Mouse (Mus musculus) granulocyte monocyte progenitor cell, adult 5-6 weeks (primary cell): ENCODE data around the gene Smndc1. TPM values are rescaled to one million over a fixed set of nuclear protein-coding genes. Genes with fewer than 3 reads are reported as not detected.
A peak's percentile ranks its signal among the peaks of the same experiment; 100 is the strongest.

Source experiments
- ATAC-seq: replicated peaks from 2 replicates; pipeline ENCODE4 v1.8.0; 2016; ENCODE audit warnings: mild to moderate bottlenecking, moderate TSS enrichment, inconsistent platforms; ENCODE audit not compliant: poor library complexity, severe bottlenecking
- total RNA-seq, 2 experiments: library from RNA; stranded (forward) in 1 of 2; stranded (reverse) in 1 of 2; fragments of 200-712, 200-1000 nt in 1 of 2; fragments of >200 nt in 1 of 2; fragmentation: Nextera tagmentation in 1 of 2; gene quantifications; 2 replicates each; pipeline ENCODE4 v1.2.3; 2014 to 2017

Smndc1 gene
- 47.7 and 54.6 TPM in 2 replicates for total RNA-seq (2014; fragmentation: Nextera tagmentation)
- 31.1 and 33.4 TPM in 2 replicates for total RNA-seq (2017)

GRCm38 (mm10) chr19:53390495-53391007, at the start of gene Smndc1:
TSS of gene Smndc1 (minus strand) at chr19:53390578.
- ATAC-seq: peak; percentile 89

DNA sequence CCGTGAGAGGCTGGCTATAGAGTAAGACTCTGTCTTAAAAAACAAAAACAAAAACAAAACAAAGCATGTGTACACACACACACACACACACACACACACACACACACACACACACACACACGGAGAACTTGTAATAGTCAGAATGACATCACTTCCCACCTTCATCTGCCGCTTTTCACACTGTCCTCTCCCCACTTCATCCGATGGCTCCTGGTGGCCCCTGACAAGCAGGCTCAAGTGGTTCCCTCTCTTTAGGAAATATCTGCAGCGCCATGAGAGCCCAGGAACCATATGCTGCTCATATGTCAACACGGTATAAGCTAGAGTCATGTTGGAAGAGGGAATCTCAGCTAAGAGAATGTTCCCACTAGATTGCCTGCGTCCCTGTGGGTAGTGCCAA, 49.0 kb upstream of the Smndc1 start:
- ATAC-seq: no peak

DNA sequence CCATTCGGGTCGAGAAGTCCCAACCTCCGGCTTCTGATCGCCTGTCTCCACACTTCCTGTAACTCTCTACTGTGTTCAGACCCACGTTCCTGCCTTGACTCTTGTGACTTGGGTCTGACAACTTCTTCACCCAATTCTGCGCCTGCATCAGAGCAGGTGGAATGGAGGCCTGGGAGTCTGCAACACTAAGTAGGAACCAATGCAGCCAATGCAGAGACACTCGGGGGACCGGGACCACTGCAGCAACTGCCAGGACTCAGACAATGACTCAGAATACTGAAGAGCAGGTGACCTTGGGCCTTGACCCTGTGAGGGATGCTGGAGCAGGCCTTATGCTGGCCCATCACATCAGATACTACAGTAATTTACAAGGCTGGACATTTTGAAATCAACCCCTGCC, 47.6 kb upstream of the Smndc1 start:
- ATAC-seq: no peak

DNA sequence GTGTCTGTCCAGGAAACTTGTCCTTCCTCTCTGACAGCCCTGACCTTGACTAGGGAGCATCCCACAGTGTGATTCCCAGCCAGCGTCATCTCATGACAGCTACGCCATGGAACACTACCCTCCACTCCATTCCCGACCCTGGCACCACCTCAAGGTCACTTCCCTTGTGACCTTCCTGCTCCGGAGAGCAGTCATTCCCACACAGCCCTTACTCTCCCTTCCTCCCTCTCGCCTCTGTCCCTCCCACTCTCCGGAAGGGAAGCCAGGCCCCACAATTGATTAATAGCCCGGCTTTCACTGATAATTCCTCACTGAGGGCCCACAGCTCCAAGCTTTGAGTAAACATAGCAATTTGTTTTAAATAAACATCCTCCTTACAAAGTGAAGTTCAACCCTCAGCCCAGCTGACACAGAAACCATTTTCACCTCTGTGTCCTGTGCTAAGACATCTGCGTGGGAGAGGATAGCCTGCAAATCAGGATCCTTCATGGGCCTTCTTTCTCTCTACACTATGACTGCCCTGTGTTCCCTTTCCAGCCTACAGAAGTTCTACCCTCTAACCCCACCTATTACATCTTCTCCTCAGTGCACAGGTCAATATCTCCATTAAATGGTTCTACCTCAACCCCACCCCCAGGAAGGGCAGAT, 47.1 kb upstream of the Smndc1 start:
- ATAC-seq: no peak

DNA sequence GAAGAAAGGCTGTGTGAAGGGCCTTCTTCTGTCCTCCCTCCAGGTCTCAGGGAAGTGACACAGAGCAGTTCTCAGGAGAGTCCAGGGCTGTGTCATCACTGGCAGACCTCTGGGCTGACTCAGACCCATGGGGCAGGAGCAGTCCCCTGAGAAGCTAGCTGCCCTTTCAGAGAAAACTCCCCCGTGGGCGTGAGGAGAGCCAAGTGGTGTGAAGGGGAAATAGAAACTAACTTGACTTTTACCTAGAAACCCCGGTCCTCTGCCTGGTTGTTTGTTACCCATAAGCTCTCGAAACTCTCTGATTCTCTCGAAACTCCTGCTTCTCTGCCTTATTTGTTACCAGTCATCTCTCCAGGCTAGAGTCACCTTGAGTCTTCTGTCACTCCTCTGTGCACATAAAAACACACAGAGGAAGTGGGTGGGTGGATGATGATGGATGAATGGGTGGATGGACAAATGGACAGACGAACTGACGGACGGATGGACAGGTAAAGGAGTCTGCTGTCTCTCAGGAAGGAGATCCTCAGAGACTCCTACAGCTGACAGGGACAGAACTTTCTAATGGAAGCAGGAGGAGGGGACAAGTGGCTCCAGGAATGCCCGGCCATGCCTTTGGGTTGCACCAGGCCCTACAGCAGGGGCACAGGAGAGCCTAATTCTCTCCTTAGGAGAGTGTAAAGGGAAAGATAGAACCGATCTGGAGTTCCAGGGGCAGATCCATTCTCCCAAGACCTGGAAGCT, 43.7 kb upstream of the Smndc1 start:
- ATAC-seq: peak; percentile 31; the same call in 1 of the 2 replicates

DNA sequence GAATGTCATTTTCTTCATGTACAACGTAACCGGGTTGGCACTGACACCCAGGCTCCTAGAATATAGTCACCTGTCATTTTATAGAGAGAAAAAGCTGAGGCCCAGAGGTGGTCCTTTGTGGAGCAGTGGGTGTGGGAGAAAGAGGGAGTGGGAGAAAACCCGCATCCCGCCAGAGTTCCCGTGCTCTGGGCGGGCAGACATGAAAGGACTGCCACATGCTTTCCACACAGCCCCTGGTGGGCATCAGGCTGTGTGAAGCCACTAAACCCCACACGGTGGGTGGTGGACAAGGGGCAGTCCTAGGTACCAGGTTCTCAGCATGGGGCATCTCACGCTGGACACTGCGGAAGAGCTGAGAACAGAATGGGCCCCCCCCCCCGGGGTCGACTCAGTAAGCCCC, 40.6 kb upstream of the Smndc1 start:
- ATAC-seq: no peak

GRCm38 (mm10) chr19:53430356-53430755, 40.0 kb upstream of the Smndc1 start:
- ATAC-seq: no peak

DNA sequence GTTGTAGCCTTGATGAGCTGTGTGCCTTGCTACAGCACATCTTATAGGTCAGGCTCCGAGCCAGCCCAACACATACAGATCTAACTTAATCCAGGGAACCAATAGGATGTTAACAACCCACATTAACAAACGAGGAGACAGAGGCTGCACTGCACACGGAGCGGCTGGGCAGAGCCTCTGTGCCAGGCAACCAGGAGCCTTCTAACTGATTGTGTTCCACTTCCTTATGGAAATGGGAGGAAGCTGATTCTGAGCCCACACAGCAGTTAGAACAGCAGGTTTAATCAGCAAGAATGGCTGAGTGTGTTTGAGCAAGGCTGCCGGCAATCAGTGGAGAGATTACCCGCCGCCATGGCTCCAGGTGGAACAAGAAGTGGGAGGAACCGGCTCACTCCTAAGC, 37.4 kb upstream of the Smndc1 start:
- no peak for ATAC-seq

DNA sequence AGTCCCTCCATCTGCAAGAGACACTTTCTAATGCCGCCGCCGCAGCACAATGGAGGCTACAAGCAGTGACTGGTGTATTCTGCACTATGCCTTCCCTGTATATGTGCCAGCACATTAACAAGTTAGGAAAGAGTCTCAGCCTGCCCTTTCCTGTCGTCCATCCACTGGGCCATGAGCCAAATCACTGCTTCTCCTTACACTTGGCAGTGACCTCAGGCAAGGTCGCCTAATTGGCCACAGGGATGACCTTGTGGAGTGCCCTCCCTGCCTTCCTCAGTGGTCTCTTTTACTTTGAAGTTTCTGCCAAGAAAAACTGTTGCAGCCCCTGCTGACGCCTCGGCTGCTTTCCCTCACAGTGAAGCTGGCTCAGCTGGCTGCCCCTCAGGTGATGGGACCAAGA, 37.0 kb upstream of the Smndc1 start:
- no peak for ATAC-seq

DNA sequence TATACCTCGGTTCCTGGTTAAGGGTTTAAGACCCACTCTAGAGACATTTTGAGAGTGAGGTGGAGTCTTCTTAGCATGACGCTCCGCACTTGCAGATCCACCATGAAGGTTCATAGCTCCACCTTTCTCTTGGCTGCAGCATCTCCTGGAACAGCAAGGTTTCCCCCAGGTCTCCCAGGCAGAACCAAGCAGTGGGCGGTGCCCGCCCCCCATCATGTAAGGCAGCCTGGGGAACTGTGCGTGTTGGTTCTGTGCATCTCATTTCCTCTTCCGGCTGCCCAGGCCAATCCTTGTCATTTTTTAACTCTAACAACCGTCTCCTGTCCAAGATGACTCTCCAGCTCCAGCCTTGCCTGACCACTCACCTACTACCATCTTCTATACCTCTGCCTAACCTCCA, 35.4 kb upstream of the Smndc1 start:
- no peak for ATAC-seq

GRCm38 (mm10) chr19:53424629-53425028, 34.3 kb upstream of the Smndc1 start:
- peak; percentile 57 for ATAC-seq

GRCm38 (mm10) chr19:53423816-53424465, 33.6 kb upstream of the Smndc1 start:
- peak; percentile 6; the same call in 1 of the 2 replicates for ATAC-seq

GRCm38 (mm10) chr19:53423341-53423753, 33.0 kb upstream of the Smndc1 start:
- ATAC-seq: peak; percentile 30

GRCm38 (mm10) chr19:53422358-53423308, 32.3 kb upstream of the Smndc1 start:
- no peak for ATAC-seq

GRCm38 (mm10) chr19:53421583-53422188, 31.3 kb upstream of the Smndc1 start:
- peak; percentile 7 for ATAC-seq

GRCm38 (mm10) chr19:53420924-53421582, 30.7 kb upstream of the Smndc1 start:
- peak; percentile 52 for ATAC-seq

GRCm38 (mm10) chr19:53419834-53420233, 29.5 kb upstream of the Smndc1 start:
- ATAC-seq: peak; percentile 15; the same call in 1 of the 2 replicates

DNA sequence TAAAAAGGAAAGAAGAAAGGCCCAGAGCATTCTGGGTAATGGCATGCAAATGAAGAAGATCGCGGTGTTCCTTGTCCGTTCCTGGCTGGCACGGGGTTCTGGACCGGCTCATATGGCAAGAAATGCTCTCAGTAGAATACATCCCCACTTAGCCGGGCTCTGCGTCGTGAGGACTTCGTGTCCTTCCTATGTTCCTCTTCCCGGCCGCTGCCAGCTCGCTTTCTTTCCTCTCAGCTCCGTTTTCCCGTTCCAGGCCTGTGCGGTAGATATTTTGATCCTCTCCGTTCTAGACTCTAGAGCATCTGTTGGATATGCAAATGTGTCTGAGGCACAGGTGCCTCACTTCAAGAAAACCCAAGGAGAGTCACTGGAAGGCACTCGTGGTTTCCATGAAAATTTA, 24.8 kb upstream of the Smndc1 start:
- ATAC-seq: no peak

DNA sequence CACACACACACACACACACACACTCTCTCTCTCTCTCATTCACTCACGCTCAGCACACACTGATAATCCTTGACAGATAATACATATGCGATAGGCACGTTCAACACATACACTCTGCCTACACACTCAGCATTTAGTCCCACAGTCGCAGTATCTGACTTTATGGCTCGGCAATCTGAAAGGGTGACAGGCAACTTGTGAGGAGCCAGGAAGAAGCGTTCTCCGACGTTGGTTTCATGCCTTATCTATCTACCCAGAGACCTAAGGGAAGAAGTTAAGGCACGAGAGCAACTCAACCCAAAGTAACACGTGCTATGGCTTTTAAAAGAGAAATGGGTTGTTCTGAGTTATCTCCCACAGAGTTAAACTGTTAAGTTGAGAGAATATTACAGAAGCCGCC, 24.3 kb upstream of the Smndc1 start:
- no peak for ATAC-seq
